Mouse (Mus musculus) neural tube, postnatal 0 days (tissue): ENCODE data around the gene Cfi. TPM values are rescaled to one million over a fixed set of nuclear protein-coding genes. Genes with fewer than 3 reads are reported as not detected.

ENCODE experiments used
- polyA plus RNA-seq: library from polyadenylated mRNA; unstranded; fragments of >200 nt; fragmentation: Nextera tagmentation; extraction: Ambion mirVana; gene quantifications from 2 replicates; pipeline ENCODE4 v1.2.1, GENCODE M21; 2015

Cfi gene
- polyA plus RNA-seq = 0.39 and 0.57 TPM in 2 replicates

DNA sequence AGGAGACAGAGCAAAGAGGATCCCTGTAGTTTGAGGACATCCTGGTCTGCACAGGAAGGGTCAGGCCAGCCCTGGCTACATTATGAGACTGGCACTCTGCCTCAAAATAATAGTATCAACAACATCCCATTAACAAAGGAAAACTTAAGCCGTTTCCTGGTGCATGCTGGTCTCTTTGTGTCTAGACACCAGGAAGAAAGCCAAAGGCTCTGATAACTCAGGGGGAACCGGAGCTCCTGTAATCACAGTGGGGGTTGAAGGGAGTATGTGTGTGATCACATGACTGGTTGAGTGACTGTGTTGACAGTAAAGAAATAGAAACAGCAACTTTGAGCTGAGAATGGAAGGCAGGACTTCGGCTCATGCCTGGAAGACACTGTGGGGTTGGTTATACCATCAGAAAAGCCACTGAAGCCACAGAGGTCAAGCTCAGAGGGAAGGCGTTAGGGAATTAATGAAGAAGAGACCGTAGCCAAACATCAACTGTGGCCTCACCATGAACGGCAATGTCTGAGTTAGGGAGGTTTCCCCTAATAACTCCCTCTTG is at the start of gene Cfi:
TSS of gene Cfi (plus strand) at position 497 of the 547 bp plus-strand sequence.

DNA sequence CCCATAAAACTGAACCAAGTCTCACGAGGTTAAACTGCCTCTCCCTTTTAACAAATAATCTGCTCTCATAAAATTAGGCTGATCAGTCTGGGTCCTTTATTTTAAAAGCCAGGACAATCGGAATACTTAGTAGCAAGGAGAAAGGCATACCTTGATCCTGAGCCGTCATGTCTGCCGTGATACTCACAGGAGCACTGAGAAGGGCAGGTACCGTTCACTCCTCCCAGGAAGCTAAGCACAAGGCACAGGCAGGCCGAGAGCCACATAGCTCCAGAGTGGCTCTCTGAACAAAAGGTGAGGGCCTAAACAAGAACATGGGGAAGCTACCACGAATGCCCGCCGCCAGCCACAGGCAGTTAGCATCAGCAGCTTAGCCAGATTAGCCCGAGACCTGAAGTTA is 31.9 kb upstream of the Cfi start, which contains the start of gene Lrit3:
TSS of gene Lrit3 (minus strand) at position 266 of the 400 bp plus-strand sequence.

DNA sequence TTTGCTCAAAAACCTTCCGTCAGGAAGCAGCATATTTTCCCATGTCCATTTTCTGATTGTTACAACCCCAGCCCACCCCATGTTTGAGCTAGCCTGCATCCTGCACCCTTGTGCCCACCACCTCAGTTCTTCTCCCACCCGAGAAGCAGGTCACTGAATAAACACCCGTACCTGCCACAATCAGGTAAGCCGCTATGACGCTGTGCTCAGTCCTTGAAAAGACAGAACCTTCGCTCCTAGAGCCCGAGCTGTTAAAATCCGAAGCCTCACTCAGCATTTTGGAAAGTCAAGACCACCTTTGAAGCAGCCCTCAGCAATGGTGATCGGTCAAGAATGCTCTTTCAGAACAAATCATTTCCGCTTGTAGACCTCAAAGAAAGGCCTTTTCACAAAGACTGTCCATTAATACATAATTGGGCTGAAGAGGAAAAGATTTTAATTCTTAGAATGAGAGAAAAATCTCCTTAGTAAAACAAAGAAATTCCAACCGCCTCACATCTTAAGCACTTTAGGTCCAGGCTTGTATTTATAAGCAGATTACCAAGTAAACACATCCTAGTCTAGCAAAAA is 13.4 kb upstream of the Cfi start, which contains the start of gene Rrh:
TSS of gene Rrh (minus strand) at position 382 of the 570 bp plus-strand sequence.

DNA sequence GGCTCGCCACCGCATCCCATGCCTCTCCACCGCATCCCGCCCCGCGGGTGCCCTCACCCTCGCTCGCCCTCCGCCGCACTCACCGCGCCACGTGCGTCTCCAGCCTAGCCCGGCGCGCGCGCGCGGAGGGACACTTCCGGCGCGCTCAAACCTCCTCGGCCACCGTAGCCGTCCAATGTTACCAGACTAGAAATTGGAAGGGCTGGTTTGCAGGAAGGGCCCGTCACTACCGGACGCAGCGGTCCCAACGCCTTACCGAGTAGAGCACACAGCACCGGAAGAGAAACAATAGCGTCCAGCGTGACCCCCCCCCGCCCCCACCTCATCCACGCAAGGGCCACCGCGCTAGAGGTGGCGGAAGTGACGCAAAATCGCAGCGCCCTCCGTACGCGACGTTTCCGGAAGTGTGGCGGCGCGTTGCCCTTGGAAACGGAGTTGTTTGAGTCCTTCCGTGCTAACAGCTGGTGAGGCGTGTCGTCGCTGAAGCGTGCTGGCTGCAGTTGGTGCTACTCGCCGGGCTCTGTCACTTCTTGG is 4.6 kb upstream of the Cfi start, which contains the start of gene Gar1:
TSS of gene Gar1 (minus strand) at position 362 of the 534 bp plus-strand sequence.

DNA sequence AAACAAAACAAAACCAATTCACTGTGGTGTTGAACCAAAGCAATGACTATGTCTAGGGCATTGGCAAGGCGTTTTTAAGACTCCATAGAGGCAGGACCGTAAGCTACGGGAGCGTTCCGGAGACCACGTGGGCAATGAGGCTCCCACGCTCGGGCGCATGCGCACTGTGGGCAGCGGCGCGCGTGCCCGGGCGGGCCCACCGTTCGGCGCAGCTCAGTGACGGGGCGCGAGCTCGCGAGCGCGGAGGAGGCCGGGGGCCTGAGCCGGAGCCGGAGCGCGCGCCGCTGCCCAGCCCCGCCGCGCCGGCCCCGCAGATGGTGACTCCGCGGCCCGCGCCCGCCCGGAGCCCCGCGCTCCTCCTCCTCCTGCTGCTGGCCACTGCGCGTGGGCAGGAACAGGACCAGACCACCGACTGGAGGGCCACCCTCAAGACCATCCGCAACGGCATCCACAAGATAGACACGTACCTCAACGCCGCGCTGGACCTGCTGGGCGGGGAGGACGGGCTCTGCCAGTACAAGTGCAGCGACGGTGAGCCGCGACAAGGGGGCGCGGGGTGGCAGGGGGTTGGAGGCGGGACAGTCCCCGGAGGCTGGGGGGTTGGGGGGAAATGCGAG is 42.8 kb downstream of the Cfi start, which contains the start of gene Pla2g12a:
TSS of gene Pla2g12a (plus strand) at position 202 of the 617 bp plus-strand sequence.

DNA sequence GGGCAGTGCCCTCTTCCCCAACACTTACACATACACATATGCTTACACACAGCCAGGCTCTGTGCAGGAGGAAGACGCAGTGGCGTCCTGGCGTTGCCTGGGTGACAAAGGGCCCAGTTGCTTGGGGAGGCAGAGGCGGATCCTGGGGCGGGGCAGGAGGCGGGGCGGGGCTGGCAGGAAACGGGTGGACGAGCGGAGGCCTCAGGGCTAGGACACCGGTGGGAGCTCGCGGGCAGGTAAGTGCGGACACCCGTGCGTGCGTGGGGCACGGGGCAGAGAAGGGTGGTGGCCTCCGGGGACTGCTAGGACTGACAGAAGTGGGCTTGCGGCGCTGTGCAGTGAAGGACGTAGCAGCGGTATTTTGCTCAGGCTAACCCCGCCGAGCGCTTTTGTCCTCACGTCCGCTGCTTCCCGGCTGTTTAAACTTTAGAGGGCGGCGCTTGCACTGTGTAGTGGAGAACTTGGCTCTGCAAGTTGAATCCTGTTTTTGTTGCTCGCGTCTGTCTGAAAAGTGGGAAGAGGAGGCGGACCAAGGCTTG is 65.7 kb downstream of the Cfi start, which contains the start of gene Casp6:
TSS of gene Casp6 (plus strand) at position 155 of the 539 bp plus-strand sequence.

Other genes starting within 250 kb of the Cfi start
- 0.92 and 1.2 TPM in 2 replicates for gene Egf, start 80.6 kb upstream of the Cfi start, polyA plus RNA-seq
- gene Lrit3, start 31.9 kb upstream of the Cfi start, polyA plus RNA-seq = 0.09 TPM in 1 of 2 replicates, not detected in the other
- gene Rrh, start 13.3 kb upstream of the Cfi start, polyA plus RNA-seq = 0.08 TPM in 1 of 2 replicates, not detected in the other
- 43.4 and 44.9 TPM in 2 replicates for gene Gar1, start 4.5 kb upstream of the Cfi start, polyA plus RNA-seq
- gene Pla2g12a, start 42.7 kb downstream of the Cfi start, polyA plus RNA-seq = 50.4 and 52.4 TPM in 2 replicates
- gene Casp6, start 65.5 kb downstream of the Cfi start, polyA plus RNA-seq = 17.7 and 20.8 TPM in 2 replicates
- 14.5 and 15.1 TPM in 2 replicates for gene Mcub, start 134.3 kb downstream of the Cfi start, polyA plus RNA-seq
- gene Sec24b, start 225.7 kb downstream of the Cfi start, polyA plus RNA-seq = 24.8 and 31.0 TPM in 2 replicates